Mouse (Mus musculus) Muller cell, postnatal 12 days (primary cell): ENCODE measurements at regions not wholly inside any gene's neighbourhood (a gene's known extent, or its start where the extent isn't known, plus 50 kb on each side); places are given as distances from the start of the nearest gene placed in this dataset.

Experiments
- DNase-seq: peaks from one replicate; pipeline ENCODE4 v3.0.0-alpha.2; 2015; ENCODE audit errors: inconsistent ontology term

GRCm38 (mm10) chr5:78621987-78622854 is 1214.4 kb upstream of the Igfbp7 start:
- DNase-seq = peak; percentile 55

DNA sequence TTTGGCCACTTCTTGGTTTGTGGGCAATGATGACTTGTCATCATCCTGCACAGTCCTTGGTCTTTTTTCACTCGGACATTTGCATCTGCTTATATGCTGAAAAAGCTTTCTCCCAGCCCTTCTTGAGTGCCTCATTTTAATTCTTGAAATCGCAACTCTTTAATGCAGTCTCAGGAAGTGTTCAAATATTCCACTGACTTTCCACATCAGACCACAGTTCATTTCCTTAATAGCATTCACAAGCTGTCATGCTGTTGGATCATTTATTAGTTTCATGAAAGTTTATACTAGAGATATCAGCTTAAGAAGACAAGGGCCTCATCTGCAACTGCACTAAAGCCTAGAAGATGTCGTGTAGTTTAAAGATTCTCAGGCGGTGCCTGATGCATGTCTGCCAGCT is 1200.5 kb upstream of the Igfbp7 start:
- DNase-seq = no peak

DNA sequence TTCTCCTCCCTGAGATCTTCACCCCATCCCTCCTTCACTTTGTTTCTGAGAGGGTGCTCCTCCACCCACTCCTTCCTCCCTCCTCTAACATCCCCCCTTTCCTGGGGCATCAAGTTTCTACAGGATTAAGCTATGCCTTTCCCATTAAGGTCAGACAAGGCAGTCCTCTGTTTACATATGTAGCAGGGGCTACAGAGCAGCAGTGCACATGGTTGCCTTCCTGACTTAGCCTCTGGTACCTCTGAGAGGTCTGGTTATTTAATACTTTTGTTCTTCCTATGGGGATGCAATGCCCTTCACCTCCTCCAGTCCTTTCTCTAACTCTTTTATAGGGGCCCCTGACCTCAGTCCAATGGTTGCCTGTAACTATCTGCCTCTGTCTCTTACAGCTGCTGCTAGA is 1194.8 kb upstream of the Igfbp7 start:
- no peak for DNase-seq

DNA sequence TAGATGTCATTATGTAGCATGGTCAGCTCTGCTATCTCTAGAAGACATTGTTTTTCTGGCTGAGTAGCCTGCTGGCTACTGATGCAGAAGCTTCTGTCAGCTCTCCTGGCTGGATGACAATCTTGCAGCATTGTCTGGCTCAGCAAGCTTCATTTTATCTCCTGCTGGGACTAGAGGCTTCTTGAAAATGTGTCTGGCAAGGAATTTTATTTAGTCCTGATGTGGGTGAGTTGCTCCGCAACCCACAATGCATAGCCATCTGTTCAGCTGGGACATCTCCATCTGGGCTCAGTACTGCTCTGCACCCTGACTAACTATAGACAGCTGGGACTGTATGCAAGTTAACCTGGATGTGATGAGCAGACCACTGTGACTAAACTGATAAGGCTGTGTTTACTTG is 1177.0 kb upstream of the Igfbp7 start:
- DNase-seq = peak; percentile 89

DNA sequence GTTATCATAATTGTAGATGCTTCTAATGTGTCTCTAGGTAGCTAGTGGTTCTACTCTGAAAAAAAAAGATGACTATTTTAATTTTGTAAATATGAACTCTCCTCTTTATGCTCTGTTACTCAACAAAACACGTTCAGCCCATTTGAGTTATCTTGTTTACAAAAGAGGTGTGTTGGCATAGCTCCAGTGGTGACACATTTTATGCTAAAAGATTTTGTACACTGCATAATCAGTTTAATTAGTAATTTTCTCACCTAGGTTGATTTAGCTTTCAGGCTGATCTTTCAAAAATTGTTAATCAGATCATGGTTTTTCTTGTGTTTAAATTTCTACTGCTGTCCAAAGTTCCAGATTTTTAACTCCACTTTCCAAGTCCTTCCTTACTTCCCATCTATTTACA is 1149.1 kb upstream of the Igfbp7 start:
- DNase-seq = no peak

- no peak for DNase-seq
These were observed 1127.5 kb upstream of the Igfbp7 start for GRCm38 (mm10) chr5:78535308-78535707.
